Comparison of ENCODE assay signal across 20 mouse cellular contexts in the genomic region with DNA sequence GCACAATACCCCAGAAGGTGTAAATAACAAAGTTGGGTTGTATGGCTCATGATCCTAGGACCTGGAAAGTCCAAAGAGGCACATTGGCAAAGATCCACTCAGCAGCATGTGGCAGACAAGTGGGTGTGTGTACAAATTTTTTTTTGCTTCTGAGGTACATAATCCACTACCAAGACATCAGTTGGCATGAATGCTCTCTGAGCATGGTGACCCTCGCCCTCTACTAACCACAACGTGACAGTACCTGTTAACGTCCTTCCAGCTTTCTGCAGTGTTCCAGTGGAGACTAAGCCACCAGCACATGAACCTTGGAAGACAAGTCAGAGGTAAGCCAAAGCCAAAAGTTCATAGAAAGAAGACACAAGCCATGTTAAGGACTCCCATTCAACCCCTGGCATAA.
"Had no signal": no experiment of that assay in that cellular context is flagged by ENCODE, and none has a peak within 500 bp of the region (broad histone marks: within the 10 kb centered on the region; RNA-seq: fewer than 3 reads in every experiment).

No protein-coding gene starts in this region.

- H3K9ac ChIP-seq: intestine, embryonic 15.5 days; limb, embryonic 12.5 days; limb, embryonic 15.5 days; liver, embryonic 14.5 days; liver, postnatal 0 days; lung, embryonic 14.5 days; midbrain, embryonic 12.5 days; midbrain, embryonic 15.5 days; neural tube, embryonic 12.5 days; neural tube, embryonic 15.5 days; stomach, embryonic 15.5 days had no signal

- H3K4me2 ChIP-seq: intestine, embryonic 15.5 days; limb, embryonic 12.5 days; limb, embryonic 15.5 days; liver, embryonic 11.5 days; lung, embryonic 14.5 days; midbrain, embryonic 12.5 days; midbrain, embryonic 15.5 days; neural tube, embryonic 12.5 days; neural tube, embryonic 15.5 days; stomach, embryonic 15.5 days had no signal

- H3K9me3 ChIP-seq: intestine, embryonic 15.5 days; limb, embryonic 12.5 days; limb, embryonic 15.5 days; midbrain, embryonic 12.5 days; midbrain, embryonic 15.5 days; neural tube, embryonic 12.5 days; neural tube, embryonic 15.5 days; stomach, embryonic 15.5 days had no signal

- H3K27me3 ChIP-seq: intestine, embryonic 15.5 days; limb, embryonic 12.5 days; limb, embryonic 15.5 days; midbrain, embryonic 12.5 days; midbrain, embryonic 15.5 days; neural tube, embryonic 12.5 days; neural tube, embryonic 15.5 days; stomach, embryonic 15.5 days had no signal

- H3K36me3 ChIP-seq: intestine, embryonic 15.5 days; limb, embryonic 12.5 days; limb, embryonic 15.5 days; midbrain, embryonic 12.5 days; midbrain, embryonic 15.5 days; neural tube, embryonic 12.5 days; neural tube, embryonic 15.5 days; stomach, embryonic 15.5 days had no signal

- DNase-seq: left cerebral cortex, postnatal 4 days; liver, postnatal 0 days; lung, embryonic 14.5 days; right cerebral cortex, adult 18-20 months; right cerebral cortex, postnatal 14 days; right cerebral cortex, postnatal 4 days; thymus, postnatal 25 days had no signal

- H3K4me1 ChIP-seq: intestine, embryonic 15.5 days; midbrain, embryonic 12.5 days; midbrain, embryonic 15.5 days; neural tube, embryonic 12.5 days; stomach, embryonic 15.5 days had no signal

- H3K27ac ChIP-seq: intestine, embryonic 15.5 days; kidney, postnatal 0 days; limb, embryonic 12.5 days; limb, embryonic 15.5 days; liver, embryonic 14.5 days; macrophage; midbrain, embryonic 12.5 days; midbrain, embryonic 15.5 days; neural tube, embryonic 12.5 days; neural tube, embryonic 15.5 days; stomach, embryonic 15.5 days had no signal

- H3K4me3 ChIP-seq: intestine, embryonic 15.5 days; limb, embryonic 12.5 days; limb, embryonic 15.5 days; midbrain, embryonic 12.5 days; midbrain, embryonic 15.5 days; neural tube, embryonic 12.5 days; neural tube, embryonic 15.5 days; stomach, embryonic 15.5 days had no signal

- ATAC-seq: intestine, embryonic 15.5 days; liver, postnatal 0 days; lung, postnatal 0 days; midbrain, embryonic 15.5 days had no signal
